Mouse (Mus musculus) inflammation-experienced regulatory T-cells, adult 6 months (primary cell): ENCODE measurements around the gene Il27. TPM values are rescaled to one million over a fixed set of nuclear protein-coding genes. Genes with fewer than 3 reads are reported as not detected.

Experiments
- polyA plus RNA-seq, 3 experiments: library from polyadenylated mRNA; unstranded; fragments of 100-300 nt; shearing (Covaris generic); gene quantifications; one replicate each; pipeline ENCODE4 v1.2.1; 2017

The Il27 gene
- polyA plus RNA-seq, 3 experiments from 2014 or later, result not detected

Other genes with a start within 250 kb of the Il27 start
- gene Lat, start 225.4 kb downstream of the Il27 start, polyA plus RNA-seq, result 1,000 to 10,000 TPM in 1 of 3 experiments, 100 to 1,000 TPM in 2; 875 to 1,118 (median 889) TPM
- 10 to 100 TPM; 31.3 to 43.0 (median 38.4) TPM for gene Spns1, start 217.5 kb downstream of the Il27 start, polyA plus RNA-seq
- gene Nfatc2ip, start 198.2 kb downstream of the Il27 start, polyA plus RNA-seq, result 1 to 10 TPM; 2.7 to 3.8 (median 3.3) TPM
- 1 to 10 TPM in 2 of 3 experiments, under 1 TPM in 1; 0.87 to 6.5 (median 6.0) TPM for gene Cd19, start 180.1 kb downstream of the Il27 start, polyA plus RNA-seq
- gene Rabep2, start 166.2 kb downstream of the Il27 start, polyA plus RNA-seq, result 10 to 100 TPM; 37.8 to 39.6 (median 38.1) TPM
- under 1 TPM; 0.16 to 0.49 (median 0.29) TPM for gene Atp2a1, start 131.8 kb downstream of the Il27 start, polyA plus RNA-seq
- gene Sh2b1, start 119.5 kb downstream of the Il27 start, polyA plus RNA-seq, result 10 to 100 TPM; 12.6 to 18.9 (median 13.3) TPM
- 10 to 100 TPM; 65.5 to 83.5 (median 69.4) TPM for gene Tufm, start 107.6 kb downstream of the Il27 start, polyA plus RNA-seq
- gene Atxn2l, start 91.5 kb downstream of the Il27 start, polyA plus RNA-seq, result 10 to 100 TPM; 13.4 to 16.4 (median 14.8) TPM
- gene Eif3c, start 28.5 kb downstream of the Il27 start, polyA plus RNA-seq, result 100 to 1,000 TPM; 219 to 232 (median 230) TPM
- gene Apobr, start 10.0 kb downstream of the Il27 start, polyA plus RNA-seq, result 1 to 10 TPM in 1 of 3 experiments, under 1 TPM in 1, not detected in 1; 0.23 to 2.3 TPM
- gene Cln3, start 9.1 kb downstream of the Il27 start, polyA plus RNA-seq, result 10 to 100 TPM; 25.2 to 57.9 (median 51.4) TPM
- gene Nupr1, start 35.9 kb upstream of the Il27 start, polyA plus RNA-seq, result 1 to 10 TPM in 1 of 3 experiments, not detected in 2; 2.2 TPM
- 100 to 1,000 TPM in 1 of 3 experiments, 10 to 100 TPM in 2; 46.5 to 103 (median 70.1) TPM for gene Sgf29, start 54.4 kb upstream of the Il27 start, polyA plus RNA-seq
- under 1 TPM in 1 of 3 experiments, not detected in 2; 0.65 TPM for gene Sult1a1, start 81.5 kb upstream of the Il27 start, polyA plus RNA-seq
- 100 to 1,000 TPM in 2 of 3 experiments, 10 to 100 TPM in 1; 89.3 to 196 (median 149) TPM for gene Bola2, start 100.5 kb upstream of the Il27 start, polyA plus RNA-seq
- gene Slx1b, start 100.8 kb upstream of the Il27 start, polyA plus RNA-seq, result 10 to 100 TPM; 11.7 to 18.2 (median 13.3) TPM
- gene Coro1a, start 112.8 kb upstream of the Il27 start, polyA plus RNA-seq, result 1,000 to 10,000 TPM; 2,119 to 2,488 (median 2,393) TPM
- gene Mapk3, start 164.7 kb upstream of the Il27 start, polyA plus RNA-seq, result 10 to 100 TPM; 15.9 to 20.8 (median 17.2) TPM
- gene Gdpd3, start 171.4 kb upstream of the Il27 start, polyA plus RNA-seq, result 100 to 1,000 TPM in 2 of 3 experiments, 10 to 100 TPM in 1; 97.0 to 604 (median 276) TPM
- gene Ypel3, start 182.0 kb upstream of the Il27 start, polyA plus RNA-seq, result 100 to 1,000 TPM in 1 of 3 experiments, 10 to 100 TPM in 2; 51.9 to 107 (median 70.2) TPM
- gene Tbx6, start 186.5 kb upstream of the Il27 start, polyA plus RNA-seq, result 1 to 10 TPM; 2.1 to 3.9 (median 3.7) TPM
- gene Ppp4c, start 197.6 kb upstream of the Il27 start, polyA plus RNA-seq, result 100 to 1,000 TPM; 118 to 168 (median 129) TPM
- not detected for gene Fam57b, start 202.7 kb upstream of the Il27 start, polyA plus RNA-seq
- gene 4930451I11Rik, start 236.7 kb upstream of the Il27 start, polyA plus RNA-seq, result not detected